Mouse (Mus musculus) kidney, adult 2 months (tissue): ENCODE data around the gene Hs3st3a1.

Experiments
- CTCF ChIP-seq: fragments of 200-500 bp; conservative IDR thresholded peaks from 2 replicates; pipeline ENCODE4 v1.5.1; 2011; ENCODE audit warnings: low read depth, mild to moderate bottlenecking, control low read depth, low read length, moderate library complexity, mixed read lengths; ENCODE audit not compliant: insufficient read depth, insufficient read length
- POLR2A ChIP-seq: fragments of 200-500 bp; IDR thresholded peaks from one replicate; pipeline ENCODE4 v1.6.1; 2011; ENCODE audit warnings: low read depth, low read length, control low read depth

- TF ChIP-seq CTCF (no peak), POLR2A (no peak)
Observed at GRCm38 (mm10) chr11:64481445-64481844, 46.3 kb downstream of the Hs3st3a1 start.
